Comparison of ENCODE assay signal across 8 mouse cellular contexts in genomic region chr3:68615042-68615810, GRCm38 (mm10).
A peak's percentile ranks its signal among the peaks of the same experiment; 100 is the strongest.
DNase-seq lines count a peak whose midpoint lies in the region; ATAC-seq and TF ChIP-seq lines count a peak whose summit lies in the region.

No protein-coding gene starts in this region.

- no peaks in the 10 kb centered on the region for H3K4me1 ChIP-seq in forebrain, postnatal 0 days (ENCODE audit: insufficient read depth)
- peaks cover 9% of the 10 kb centered on the region; the same call in 1 of the 2 replicates for H3K4me1 ChIP-seq in liver, postnatal 0 days (ENCODE audit: insufficient read depth)
- H3K4me1 ChIP-seq in stomach, embryonic 16.5 days (ENCODE audit: control insufficient read depth, insufficient read depth, low read length): no peaks in the 10 kb centered on the region; the same call in 1 of the 2 replicates

- TF ChIP-seq EP300 in liver, postnatal 0 days (IDR thresholded peaks at IDR 0.05; ENCODE audit: low read depth): no peak

- no peak overlapping the region for H3K4me3 ChIP-seq in forebrain, postnatal 0 days (ENCODE audit: low read depth, low read length)
- H3K4me3 ChIP-seq in liver, postnatal 0 days (ENCODE audit: low read depth, low read length): no peak overlapping the region
- H3K4me3 ChIP-seq in stomach, embryonic 16.5 days (replicated peaks; ENCODE audit: low read length): no peak overlapping the region

- peak; percentile 66 for TF ChIP-seq CTCF in forebrain, postnatal 0 days (IDR thresholded peaks at IDR 0.05; ENCODE audit: low read depth)
- TF ChIP-seq CTCF in liver, postnatal 0 days (IDR thresholded peaks at IDR 0.05; ENCODE audit: low read depth): peak; percentile 69

- H3K4me2 ChIP-seq in forebrain, postnatal 0 days (ENCODE audit: low read depth): no peak overlapping the region
- no peak overlapping the region for H3K4me2 ChIP-seq in liver, postnatal 0 days (ENCODE audit: low read depth, low read length)
- no peak overlapping the region for H3K4me2 ChIP-seq in stomach, embryonic 16.5 days (ENCODE audit: low read depth, low read length)

- ATAC-seq in forebrain, postnatal 0 days: peak; percentile 68
- ATAC-seq in liver, postnatal 0 days: peak; percentile 21; the same call in 1 of the 2 replicates
- ATAC-seq in stomach, embryonic 16.5 days (ENCODE audit: insufficient read depth, low FRiP score): peak; percentile 25; the same call in 1 of the 2 replicates

- WGBS in forebrain, postnatal 0 days: 63% methylated on average over 10 of the region's 10 CpGs
- WGBS in liver, postnatal 0 days (ENCODE audit: insufficient replicate concordance): 51% methylated on average over 10 of the region's 10 CpGs
- WGBS in stomach, embryonic 16.5 days: 67% methylated on average over 10 of the region's 10 CpGs

- no peak overlapping the region for H3K27ac ChIP-seq in forebrain, postnatal 0 days (ENCODE audit: low read depth, low read length)
- H3K27ac ChIP-seq in liver, postnatal 0 days (ENCODE audit: low read depth): no peak overlapping the region
- H3K27ac ChIP-seq in stomach, embryonic 16.5 days (ENCODE audit: low read length): no peak overlapping the region

- H3K9me3 ChIP-seq in forebrain, postnatal 0 days (ENCODE audit: low read length): no peaks in the 10 kb centered on the region
- H3K9me3 ChIP-seq in liver, postnatal 0 days (ENCODE audit: low read length): no peaks in the 10 kb centered on the region
- H3K9me3 ChIP-seq in stomach, embryonic 16.5 days (replicated peaks; ENCODE audit: control insufficient read depth, low read length): no peaks in the 10 kb centered on the region

- H3K36me3 ChIP-seq in forebrain, postnatal 0 days (ENCODE audit: insufficient read depth): peaks cover 13% of the 10 kb centered on the region
- H3K36me3 ChIP-seq in liver, postnatal 0 days (replicated peaks; ENCODE audit: insufficient read depth, low read length): no peaks in the 10 kb centered on the region
- no peaks in the 10 kb centered on the region for H3K36me3 ChIP-seq in stomach, embryonic 16.5 days (ENCODE audit: control insufficient read depth, insufficient read depth, low read length)

- H3K9ac ChIP-seq in forebrain, postnatal 0 days: no peak overlapping the region
- no peak overlapping the region for H3K9ac ChIP-seq in liver, postnatal 0 days (replicated peaks)
- no peak overlapping the region for H3K9ac ChIP-seq in stomach, embryonic 16.5 days (ENCODE audit: low read length)

- peak; percentile 41 for DNase-seq in cerebellum, adult 9-11 months
- no peak for DNase-seq in cerebellum, adult 11-12 months
- DNase-seq in testis, postnatal 10 days (ENCODE audit: low spot score): peak; percentile 37
- DNase-seq in testis, postnatal 14 days (ENCODE audit: low spot score): no peak
- DNase-seq in forebrain, postnatal 0 days: peak; percentile 72
- DNase-seq in liver, postnatal 0 days: no peak
- DNase-seq in urinary bladder, postnatal 10 days (ENCODE audit: low spot score): no peak

- H3K27me3 ChIP-seq in forebrain, postnatal 0 days (ENCODE audit: insufficient read depth, low read length): no peaks in the 10 kb centered on the region
- H3K27me3 ChIP-seq in liver, postnatal 0 days (ENCODE audit: insufficient read depth, low read length): no peaks in the 10 kb centered on the region
- no peaks in the 10 kb centered on the region for H3K27me3 ChIP-seq in stomach, embryonic 16.5 days (ENCODE audit: control insufficient read depth, insufficient read depth, low read length)

Comparison
In these comparisons a context has a peak if more than half of its experiments do, and no peak if none do; other contexts are left out.
1. DNase-seq: peak in cerebellum, adult 9-11 months (single experiment), testis, postnatal 10 days (single experiment) and forebrain, postnatal 0 days (single experiment); none in cerebellum, adult 11-12 months (single experiment), testis, postnatal 14 days (single experiment), liver, postnatal 0 days (single experiment) and urinary bladder, postnatal 10 days (single experiment).
2. Peak in every context shown above with its lines, with median percentiles within 50 percentile points of each other: ATAC-seq.